Comparison of ENCODE assay signal across 10 mouse cellular contexts in the genomic region with DNA sequence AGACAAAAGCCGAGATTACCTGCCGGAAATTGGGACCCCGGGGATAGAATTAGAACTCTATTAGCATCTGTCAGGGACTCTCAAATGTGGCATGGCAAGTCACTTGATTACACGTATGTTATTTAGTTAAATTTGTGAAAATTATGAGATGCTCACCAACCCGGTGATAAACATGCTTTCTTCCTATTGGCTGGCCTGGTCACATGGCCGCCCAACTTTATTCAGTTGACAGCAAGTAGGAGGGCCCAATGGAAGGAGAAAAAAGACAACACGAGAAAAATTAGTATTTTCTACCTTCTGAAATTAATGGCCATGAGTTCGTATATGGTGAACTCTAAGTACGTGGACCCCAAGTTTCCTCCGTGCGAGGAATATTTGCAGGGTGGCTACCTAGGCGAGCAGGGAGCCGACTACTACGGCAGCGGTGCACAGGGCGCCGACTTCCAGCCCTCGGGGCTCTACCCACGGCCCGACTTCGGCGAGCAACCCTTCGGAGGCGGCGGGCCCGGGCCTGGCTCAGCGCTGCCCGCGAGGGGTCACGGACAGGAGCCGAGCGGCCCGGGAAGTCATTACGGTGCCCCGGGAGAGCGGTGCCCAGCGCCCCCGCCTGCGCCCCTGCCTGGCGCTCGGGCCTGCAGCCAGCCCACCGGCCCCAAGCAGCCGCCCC. TPM values are rescaled to one million over a fixed set of nuclear protein-coding genes. Genes with fewer than 3 reads are reported as not detected.
DNase-seq lines count a peak whose midpoint lies in the region; ATAC-seq lines count a peak whose summit lies in the region.
"Had no signal": no experiment of that assay in that cellular context is flagged by ENCODE, and none has a peak within 500 bp of the region (broad histone marks: within the 10 kb centered on the region; RNA-seq: fewer than 3 reads in every experiment).

No protein-coding gene starts in this region.

- H3K4me3 ChIP-seq in lung, embryonic 16.5 days (ENCODE audit: low read length), result peak overlapping the region; percentile 24
- H3K4me3 ChIP-seq in liver, embryonic 13.5 days (replicated peaks), result peak overlapping the region; percentile 22; the same call in 1 of the 2 replicates
- peak overlapping the region; percentile 29 for H3K4me3 ChIP-seq in stomach, embryonic 16.5 days (replicated peaks; ENCODE audit: low read length)

- no peaks in the 10 kb centered on the region for H3K36me3 ChIP-seq in lung, embryonic 16.5 days (ENCODE audit: control insufficient read depth, insufficient read depth, low read length)
- no peaks in the 10 kb centered on the region for H3K36me3 ChIP-seq in liver, embryonic 13.5 days
- H3K36me3 ChIP-seq in stomach, embryonic 16.5 days (ENCODE audit: control insufficient read depth, insufficient read depth, low read length), result no peaks in the 10 kb centered on the region

- peak; percentile 66 for DNase-seq in embryo, embryonic 10 days (ENCODE audit: low spot score)
- no peak for DNase-seq in embryo, embryonic 11 days
- DNase-seq in lung, postnatal 10 days, result no peak
- DNase-seq in liver, embryonic 13.5 days, result no peak
- DNase-seq in right cerebral cortex, postnatal 25 days, result no peak
- DNase-seq in frontal cortex, adult 2 months (ENCODE audit: extremely low spot score in 1 of 2, low spot score in 1 of 2), result no peak
- DNase-seq: lung, postnatal 36 days; spleen, adult 18-20 months had no signal

- no peaks in the 10 kb centered on the region for H3K4me1 ChIP-seq in lung, embryonic 16.5 days (replicated peaks; ENCODE audit: control insufficient read depth, insufficient read depth, low read length)
- no peaks in the 10 kb centered on the region for H3K4me1 ChIP-seq in liver, embryonic 13.5 days (replicated peaks)
- no peaks in the 10 kb centered on the region for H3K4me1 ChIP-seq in stomach, embryonic 16.5 days (ENCODE audit: control insufficient read depth, insufficient read depth, low read length)

- H3K9me3 ChIP-seq in lung, embryonic 16.5 days (ENCODE audit: control insufficient read depth, low read length), result no peaks in the 10 kb centered on the region
- no peaks in the 10 kb centered on the region for H3K9me3 ChIP-seq in liver, embryonic 13.5 days (replicated peaks)
- no peaks in the 10 kb centered on the region for H3K9me3 ChIP-seq in stomach, embryonic 16.5 days (replicated peaks; ENCODE audit: control insufficient read depth, low read length)

- ATAC-seq in lung, embryonic 16.5 days (ENCODE audit: low read depth), result no peak; the same call in 1 of the 2 replicates
- no peak for ATAC-seq in liver, embryonic 13.5 days (ENCODE audit: low read depth)
- ATAC-seq in stomach, embryonic 16.5 days (ENCODE audit: insufficient read depth, low FRiP score), result no peak

- WGBS in lung, embryonic 16.5 days, result 2% methylated on average over 36 of the region's 43 CpGs
- 6% methylated on average over 43 of the region's 43 CpGs for WGBS in liver, embryonic 13.5 days (ENCODE audit: insufficient replicate concordance)
- WGBS in stomach, embryonic 16.5 days, result 7% methylated on average over 40 of the region's 43 CpGs

- H3K27ac ChIP-seq in lung, embryonic 16.5 days (ENCODE audit: low read length), result no peak overlapping the region
- H3K27ac ChIP-seq in liver, embryonic 13.5 days, result no peak overlapping the region
- no peak overlapping the region for H3K27ac ChIP-seq in stomach, embryonic 16.5 days (ENCODE audit: low read length)

- H3K9ac ChIP-seq in lung, embryonic 16.5 days (ENCODE audit: low read length), result no peak overlapping the region
- no peak overlapping the region for H3K9ac ChIP-seq in liver, embryonic 13.5 days
- no peak overlapping the region; the same call in 1 of the 2 replicates for H3K9ac ChIP-seq in stomach, embryonic 16.5 days (ENCODE audit: low read length)

- peaks cover 96% of the 10 kb centered on the region for H3K27me3 ChIP-seq in lung, embryonic 16.5 days (ENCODE audit: control insufficient read depth, insufficient read depth, low read depth, low read length)
- H3K27me3 ChIP-seq in liver, embryonic 13.5 days, result peaks cover 98% of the 10 kb centered on the region
- H3K27me3 ChIP-seq in stomach, embryonic 16.5 days (ENCODE audit: control insufficient read depth, insufficient read depth, low read length), result peaks cover 95% of the 10 kb centered on the region

- peak overlapping the region; percentile 26; the same call in 1 of the 2 replicates for H3K4me2 ChIP-seq in lung, embryonic 16.5 days (ENCODE audit: low read depth, low read length)
- peak overlapping the region; percentile 35; the same call in 1 of the 2 replicates for H3K4me2 ChIP-seq in liver, embryonic 13.5 days
- H3K4me2 ChIP-seq in stomach, embryonic 16.5 days (ENCODE audit: low read depth, low read length), result peak overlapping the region; percentile 38

RNA-seq across cellular contexts. Expression of gene Gm28230, which starts 0.6 kb away (rescaled TPM):
- not detected in 2 replicates for polyA plus RNA-seq in lung, embryonic 16.5 days (2015; fragmentation: Nextera tagmentation; extraction: Ambion mirVana)
- not detected in 2 replicates for polyA plus RNA-seq in liver, embryonic 13.5 days (2015; fragmentation: Nextera tagmentation; extraction: Ambion mirVana)
- 0.10 and 0.13 TPM in 2 replicates for polyA plus RNA-seq in stomach, embryonic 16.5 days (2015; fragmentation: Nextera tagmentation; extraction: Ambion mirVana)
- polyA plus RNA-seq in frontal cortex, adult 2 months (2012; rRNA removed), result 0.04 TPM in 1 of 2 replicates, not detected in the other

RNA-seq across cellular contexts. Expression of gene Hoxd4, which starts 15.4 kb away (rescaled TPM):
- not detected in 2 replicates for polyA plus RNA-seq in lung, embryonic 16.5 days (2015; fragmentation: Nextera tagmentation; extraction: Ambion mirVana)
- not detected in 2 replicates for polyA plus RNA-seq in liver, embryonic 13.5 days (2015; fragmentation: Nextera tagmentation; extraction: Ambion mirVana)
- polyA plus RNA-seq in stomach, embryonic 16.5 days (2015; fragmentation: Nextera tagmentation; extraction: Ambion mirVana), result 0.29 and 0.39 TPM in 2 replicates
- not detected in 2 replicates for polyA plus RNA-seq in frontal cortex, adult 2 months (2012; rRNA removed)

RNA-seq across cellular contexts. Expression of gene Hoxd3, which starts 15.4 kb away (rescaled TPM):
- polyA plus RNA-seq in lung, embryonic 16.5 days (2015; fragmentation: Nextera tagmentation; extraction: Ambion mirVana), result 0.23 and 0.39 TPM in 2 replicates
- polyA plus RNA-seq in liver, embryonic 13.5 days (2015; fragmentation: Nextera tagmentation; extraction: Ambion mirVana), result 0.10 and 0.16 TPM in 2 replicates
- polyA plus RNA-seq in stomach, embryonic 16.5 days (2015; fragmentation: Nextera tagmentation; extraction: Ambion mirVana), result 7.4 and 9.2 TPM in 2 replicates
- not detected in 2 replicates for polyA plus RNA-seq in frontal cortex, adult 2 months (2012; rRNA removed)

RNA-seq across cellular contexts. Expression of gene Hoxd8, which starts 22.7 kb away (rescaled TPM):
- 0.20 and 0.39 TPM in 2 replicates for polyA plus RNA-seq in lung, embryonic 16.5 days (2015; fragmentation: Nextera tagmentation; extraction: Ambion mirVana)
- 0.08 and 0.10 TPM in 2 replicates for polyA plus RNA-seq in liver, embryonic 13.5 days (2015; fragmentation: Nextera tagmentation; extraction: Ambion mirVana)
- polyA plus RNA-seq in stomach, embryonic 16.5 days (2015; fragmentation: Nextera tagmentation; extraction: Ambion mirVana), result 1.7 and 2.8 TPM in 2 replicates
- 0.04 and 0.06 TPM in 2 replicates for polyA plus RNA-seq in frontal cortex, adult 2 months (2012; rRNA removed)

RNA-seq across cellular contexts. Expression of gene Hoxd9, which starts 29.6 kb away (rescaled TPM):
- 0.31 TPM in 2 replicates for polyA plus RNA-seq in lung, embryonic 16.5 days (2015; fragmentation: Nextera tagmentation; extraction: Ambion mirVana)
- polyA plus RNA-seq in liver, embryonic 13.5 days (2015; fragmentation: Nextera tagmentation; extraction: Ambion mirVana), result not detected in 2 replicates
- polyA plus RNA-seq in stomach, embryonic 16.5 days (2015; fragmentation: Nextera tagmentation; extraction: Ambion mirVana), result 0.41 and 0.53 TPM in 2 replicates
- 0.04 and 0.11 TPM in 2 replicates for polyA plus RNA-seq in frontal cortex, adult 2 months (2012; rRNA removed)
